Mouse (Mus musculus): Measurements from ENCODE around the gene Epas1.

Epas1 gene

GRCm38 (mm10) chr17:86755581-86756195, 2.2 kb downstream of the Epas1 start:
- CTCF ChIA-PET, result interaction anchor here (0.6 kb wide), 1 partner anchor 249 kb away, joined by 3 read pairs; no protein-coding TSS in a partner anchor

- CTCF ChIA-PET, result no interaction called here
Observed at GRCm38 (mm10) chr17:86757621-86758020, 4.1 kb downstream of the Epas1 start.

- CTCF ChIA-PET, result no interaction called here
Observed at GRCm38 (mm10) chr17:86761859-86762258, 8.4 kb downstream of the Epas1 start.

- CTCF ChIA-PET, result no interaction called here
Observed at GRCm38 (mm10) chr17:86762479-86763242, 9.2 kb downstream of the Epas1 start.

- CTCF ChIA-PET, result no interaction called here
Observed at GRCm38 (mm10) chr17:86765762-86766404, 12.4 kb downstream of the Epas1 start.

- CTCF ChIA-PET, result no interaction called here
Observed at GRCm38 (mm10) chr17:86766412-86766811, 12.9 kb downstream of the Epas1 start.

- CTCF ChIA-PET, result no interaction called here
Observed at GRCm38 (mm10) chr17:86768596-86768995, 15.1 kb downstream of the Epas1 start.

GRCm38 (mm10) chr17:86769330-86770211, 16.1 kb downstream of the Epas1 start:
- CTCF ChIA-PET, result no interaction called here

GRCm38 (mm10) chr17:86770848-86771247, 17.3 kb downstream of the Epas1 start:
- CTCF ChIA-PET, result no interaction called here

- CTCF ChIA-PET, result no interaction called here
Observed at GRCm38 (mm10) chr17:86772035-86772434, 18.5 kb downstream of the Epas1 start.

- CTCF ChIA-PET, result no interaction called here
Observed at GRCm38 (mm10) chr17:86772929-86773588, 19.6 kb downstream of the Epas1 start.

- CTCF ChIA-PET, result no interaction called here
Observed at GRCm38 (mm10) chr17:86776538-86776937, 23.0 kb downstream of the Epas1 start.

GRCm38 (mm10) chr17:86778147-86778546, 24.6 kb downstream of the Epas1 start:
- CTCF ChIA-PET, result no interaction called here

- CTCF ChIA-PET, result interaction anchor here (0.7 kb wide), 1 partner anchor 293 kb away, joined by 3 read pairs; no protein-coding TSS in a partner anchor
Observed at GRCm38 (mm10) chr17:86779191-86780130, 26.0 kb downstream of the Epas1 start.

- CTCF ChIA-PET, result no interaction called here
Observed at GRCm38 (mm10) chr17:86780708-86781318, 27.3 kb downstream of the Epas1 start.

- CTCF ChIA-PET, result no interaction called here
Observed at GRCm38 (mm10) chr17:86781755-86782400, 28.4 kb downstream of the Epas1 start.

- CTCF ChIA-PET, result no interaction called here
Observed at GRCm38 (mm10) chr17:86784405-86784977, 31.0 kb downstream of the Epas1 start.

- CTCF ChIA-PET, result no interaction called here
Observed at GRCm38 (mm10) chr17:86785612-86786011, 32.1 kb downstream of the Epas1 start.

- CTCF ChIA-PET, result no interaction called here
Observed at GRCm38 (mm10) chr17:86786496-86786895, 33.0 kb downstream of the Epas1 start.
